Mouse (Mus musculus) stomach, postnatal 0 days (tissue): ENCODE measurements around the gene Pnliprp2. TPM values are rescaled to one million over a fixed set of nuclear protein-coding genes. Genes with fewer than 3 reads are reported as not detected.

Source experiments
- ATAC-seq: fragments of 200-750 bp; cut with Nextera tagmentation; 2 replicates; pipeline ENCODE4 v1.8.0; 2017; ENCODE audit not compliant: low FRiP score, low TSS enrichment
- DNase-seq: peaks from one replicate; pipeline ENCODE4 v3.0.0-alpha.2; 2016; ENCODE audit warnings: low spot score
- H3K27ac ChIP-seq: fragments of 300-500 bp; sonication (generic); replicated peaks from 2 replicates; pipeline ENCODE4 v1.5.1; 2014; ENCODE audit warnings: mild to moderate bottlenecking, control low read depth
- H3K27me3 ChIP-seq: fragments of 300-500 bp; sonication (generic); 2 replicates; pipeline ENCODE4 v1.6.1; 2014; ENCODE audit warnings: low read length; ENCODE audit not compliant: control insufficient read depth, insufficient read depth
- H3K36me3 ChIP-seq: fragments of 300-500 bp; sonication (generic); 2 replicates; pipeline ENCODE4 v1.6.1; 2014; ENCODE audit warnings: low read length, mixed read lengths; ENCODE audit not compliant: control insufficient read depth, insufficient read depth
- H3K4me1 ChIP-seq: fragments of 300-500 bp; sonication (generic); replicated peaks from 2 replicates; pipeline ENCODE4 v1.6.1; 2014; ENCODE audit warnings: antibody characterized with exemption; ENCODE audit not compliant: control insufficient read depth, insufficient read depth
- H3K4me2 ChIP-seq: fragments of 300-500 bp; sonication (generic); replicated peaks from 2 replicates; pipeline ENCODE4 v1.6.1; 2014; ENCODE audit warnings: low read depth, mild to moderate bottlenecking, control low read depth, moderate library complexity
- H3K4me3 ChIP-seq: fragments of 300-500 bp; sonication (generic); 2 replicates; pipeline ENCODE4 v1.5.1; 2014; ENCODE audit warnings: low read depth, low read length, control low read depth
- H3K9ac ChIP-seq: fragments of 300-500 bp; sonication (generic); 2 replicates; pipeline ENCODE4 v1.6.1; 2014; ENCODE audit warnings: mild to moderate bottlenecking, low read length, control low read depth, mixed read lengths
- H3K9me3 ChIP-seq: fragments of 300-500 bp; sonication (generic); 2 replicates; pipeline ENCODE4 v1.6.1; 2016; ENCODE audit warnings: low read length; ENCODE audit not compliant: control insufficient read depth
- CTCF ChIP-seq: IDR thresholded peaks from 2 replicates; pipeline ENCODE4 v1.5.1; 2016; ENCODE audit warnings: antibody characterized with exemption, low read depth, mild to moderate bottlenecking, moderate library complexity
- EP300 ChIP-seq: optimal IDR thresholded peaks from 2 replicates; pipeline ENCODE3; 2016; ENCODE audit warnings: antibody characterized with exemption
- WGBS: fragments of 180-500 bp; shearing (Covaris S2); extraction: QIAGEN DNeasy Blood & Tissue Kit; methylation state at CpG from one replicate; pipeline ENCODE4 v1.1.7; 2014; 5-methylcytosine and 5-hydroxymethylcytosine counted together
- polyA plus RNA-seq: library from polyadenylated mRNA; unstranded; fragments of >200 nt; fragmentation: Nextera tagmentation; extraction: Ambion mirVana; gene quantifications from 2 replicates; pipeline ENCODE4 v1.2.1, GENCODE M21; 2015

Gene Pnliprp2
- polyA plus RNA-seq, 1 experiment from 2014 or later, result 4.2 TPM

- 89% methylated on average over 9 of the region's 9 CpGs for WGBS
- DNase-seq (no peak), ATAC-seq (no peak)
- Histone ChIP-seq H3K9ac (no peak overlapping the region), H3K4me2 (no peak overlapping the region), H3K27me3 (no peaks in the 10 kb centered on the region), H3K4me3 (no peak overlapping the region), H3K27ac (no peak overlapping the region), H3K4me1 (no peaks in the 10 kb centered on the region), H3K36me3 (no peaks in the 10 kb centered on the region), H3K9me3 (no peaks in the 10 kb centered on the region)
- TF ChIP-seq CTCF (no peak), EP300 (no peak)
These were observed 45.8 kb downstream of the Pnliprp2 start for GRCm38 (mm10) chr19:58805191-58805779.

- TF ChIP-seq EP300 (no peak), CTCF (peak; percentile 94)
- no peaks in the 10 kb centered on the region for H3K4me1 ChIP-seq
- no peak overlapping the region for H3K4me3 ChIP-seq
- no peaks in the 10 kb centered on the region for H3K36me3 ChIP-seq
- no peak overlapping the region for H3K27ac ChIP-seq
- H3K9ac ChIP-seq, result no peak overlapping the region
- H3K27me3 ChIP-seq, result no peaks in the 10 kb centered on the region
- peak; percentile 68; the same call in 1 of the 2 replicates for ATAC-seq
- H3K9me3 ChIP-seq, result no peaks in the 10 kb centered on the region
- whole genome bisulfite sequencing, result 5% methylated on average over 3 of the region's 3 CpGs
- no peak overlapping the region for H3K4me2 ChIP-seq
- DNase-seq, result peak; percentile 72
These were observed 46.8 kb downstream of the Pnliprp2 start for GRCm38 (mm10) chr19:58806364-58806763.

- no peak for DNase-seq
- Histone ChIP-seq H3K27ac (no peak overlapping the region), H3K9me3 (no peaks in the 10 kb centered on the region), H3K36me3 (no peaks in the 10 kb centered on the region), H3K9ac (no peak overlapping the region), H3K27me3 (no peaks in the 10 kb centered on the region), H3K4me3 (no peak overlapping the region), H3K4me2 (no peak overlapping the region), H3K4me1 (no peaks in the 10 kb centered on the region)
- WGBS, result 83% methylated on average over 6 of the region's 6 CpGs
- TF ChIP-seq EP300 (no peak), CTCF (no peak)
- no peak for ATAC-seq
These were observed 49.3 kb downstream of the Pnliprp2 start for GRCm38 (mm10) chr19:58808864-58809263.

GRCm38 (mm10) chr19:58810536-58810935 is 51.0 kb downstream of the Pnliprp2 start:
- 72% methylated on average over 5 of the region's 5 CpGs for WGBS
- H3K9me3 ChIP-seq, result no peaks in the 10 kb centered on the region
- no peak overlapping the region for H3K9ac ChIP-seq
- TF ChIP-seq EP300 (no peak), CTCF (no peak)
- no peaks in the 10 kb centered on the region for H3K27me3 ChIP-seq
- no peaks in the 10 kb centered on the region for H3K36me3 ChIP-seq
- H3K4me1 ChIP-seq, result no peaks in the 10 kb centered on the region
- H3K4me2 ChIP-seq, result no peak overlapping the region
- H3K4me3 ChIP-seq, result no peak overlapping the region
- H3K27ac ChIP-seq, result no peak overlapping the region
- no peak for ATAC-seq
- no peak for DNase-seq

- no peak for TF ChIP-seq CTCF
- TF ChIP-seq EP300, result no peak
- ATAC-seq, result no peak
- WGBS, result 86% methylated on average over 13 of the region's 13 CpGs
These were observed 55.8 kb downstream of the Pnliprp2 start for GRCm38 (mm10) chr19:58815179-58815922.

GRCm38 (mm10) chr19:58816453-58817041 is 57.0 kb downstream of the Pnliprp2 start:
- Histone ChIP-seq H3K4me3 (no peak overlapping the region), H3K4me2 (no peak overlapping the region), H3K27ac (no peak overlapping the region), H3K9me3 (no peaks in the 10 kb centered on the region), H3K9ac (no peak overlapping the region), H3K4me1 (no peaks in the 10 kb centered on the region), H3K27me3 (no peaks in the 10 kb centered on the region), H3K36me3 (no peaks in the 10 kb centered on the region)
- WGBS, result 53% methylated on average over 17 of the region's 17 CpGs
- ATAC-seq, result no peak
- TF ChIP-seq EP300, result no peak
- TF ChIP-seq CTCF, result no peak
- no peak for DNase-seq

More at GRCm38 (mm10) chr19:58815179-58815922, 55.8 kb downstream of the Pnliprp2 start:
- no peak overlapping the region for H3K4me3 ChIP-seq
- H3K9ac ChIP-seq, result no peak overlapping the region
- no peaks in the 10 kb centered on the region for H3K4me1 ChIP-seq
- H3K27ac ChIP-seq, result no peak overlapping the region
- H3K4me2 ChIP-seq, result no peak overlapping the region
- H3K27me3 ChIP-seq, result no peaks in the 10 kb centered on the region
- H3K36me3 ChIP-seq, result no peaks in the 10 kb centered on the region
- DNase-seq, result no peak
- no peaks in the 10 kb centered on the region for H3K9me3 ChIP-seq
